Mouse (Mus musculus) liver, embryonic 14.5 days (tissue): ENCODE results near the gene Palld. TPM values are rescaled to one million over a fixed set of nuclear protein-coding genes. Genes with fewer than 3 reads are reported as not detected.

ENCODE experiments used
- ATAC-seq: fragments of 200-750 bp; cut with Nextera tagmentation; 2 replicates; pipeline ENCODE4 v1.8.0; 2017; ENCODE audit warnings: moderate number of reproducible peaks, mild to moderate bottlenecking, moderate library complexity; ENCODE audit not compliant: insufficient read depth
- DNase-seq, 3 experiments: peaks; one replicate each; pipeline ENCODE4 v3.0.0-alpha.2; 2012 to 2013; ENCODE audit warnings: low read depth in 3 of 3, low spot score in 3 of 3
- H3K27ac ChIP-seq: fragments of 300-500 bp; sonication (generic); 2 replicates; pipeline ENCODE4 v1.5.1; 2014; ENCODE audit warnings: moderate library complexity, mild to moderate bottlenecking, control low read depth, inconsistent platforms
- H3K27me3 ChIP-seq: fragments of 300-500 bp; sonication (generic); 2 replicates; pipeline ENCODE4 v1.6.1; 2014; ENCODE audit warnings: mild to moderate bottlenecking, low read length, moderate library complexity; ENCODE audit not compliant: control insufficient read depth, insufficient read depth
- H3K36me3 ChIP-seq: fragments of 300-500 bp; sonication (generic); replicated peaks from 2 replicates; pipeline ENCODE4 v1.6.1; 2014; ENCODE audit warnings: low read depth; ENCODE audit not compliant: control insufficient read depth, insufficient read depth
- H3K4me1 ChIP-seq, 2 experiments: fragments of 200-500 bp in 1 of 2; fragments of 300-500 bp in 1 of 2; sonication (generic) in 1 of 2; replicated peaks; 2 replicates each; pipeline ENCODE4 v1.6.1; 2012 to 2014; ENCODE audit warnings: antibody characterized with exemption in 1 of 2, inconsistent platforms in 1 of 2, low read length in 1 of 2; ENCODE audit not compliant: control insufficient read depth in 2 of 2, insufficient read depth in 2 of 2
- H3K4me2 ChIP-seq: fragments of 300-500 bp; sonication (generic); 2 replicates; pipeline ENCODE4 v1.6.1; 2014; ENCODE audit warnings: low read depth, mild to moderate bottlenecking, control low read depth, moderate library complexity
- H3K4me3 ChIP-seq, 2 experiments: fragments of 200-500 bp in 1 of 2; fragments of 300-500 bp in 1 of 2; sonication (generic) in 1 of 2; 2 replicates each; pipeline ENCODE4 v1.5.1; 2012 to 2014; ENCODE audit warnings: low read depth in 2 of 2, low read length in 2 of 2, mild to moderate bottlenecking in 2 of 2, control low read depth in 1 of 2, inconsistent platforms in 1 of 2, moderate library complexity in 1 of 2; ENCODE audit not compliant: insufficient read depth in 1 of 2
- H3K9ac ChIP-seq: fragments of 300-500 bp; sonication (generic); replicated peaks from 2 replicates; pipeline ENCODE4 v1.6.1; 2014; ENCODE audit warnings: mild to moderate bottlenecking, control low read depth, moderate library complexity
- H3K9me3 ChIP-seq: fragments of 300-500 bp; sonication (generic); 2 replicates; pipeline ENCODE4 v1.6.1; 2016; ENCODE audit warnings: low read length, mixed read lengths; ENCODE audit not compliant: control insufficient read depth
- CTCF ChIP-seq: IDR thresholded peaks from 2 replicates; pipeline ENCODE4 v1.5.1; 2016; ENCODE audit warnings: antibody characterized with exemption, low read depth, control low read depth
- EP300 ChIP-seq: IDR thresholded peaks from 2 replicates; pipeline ENCODE4 v1.6.1; 2016; ENCODE audit warnings: antibody characterized with exemption, low read depth
- WGBS: fragments of 180-500 bp; shearing (Covaris S2); extraction: QIAGEN DNeasy Blood & Tissue Kit; methylation state at CpG from one replicate; pipeline ENCODE4 v1.1.7; 2014; ENCODE audit not compliant: insufficient replicate concordance; 5-methylcytosine and 5-hydroxymethylcytosine counted together
- polyA plus RNA-seq, 2 experiments: library from polyadenylated mRNA; depleted of rRNA in 1 of 2; stranded (reverse) in 1 of 2; unstranded in 1 of 2; fragments of >200 nt; fragmentation: Nextera tagmentation in 1 of 2; extraction: Ambion mirVana in 1 of 2; gene quantifications; 2 replicates each; pipeline versions ENCODE4 v1.2.1 to v1.2.3; 2012 to 2014

Palld gene
- polyA plus RNA-seq, 2 experiments: 1.8 to 2.9 TPM

DNA sequence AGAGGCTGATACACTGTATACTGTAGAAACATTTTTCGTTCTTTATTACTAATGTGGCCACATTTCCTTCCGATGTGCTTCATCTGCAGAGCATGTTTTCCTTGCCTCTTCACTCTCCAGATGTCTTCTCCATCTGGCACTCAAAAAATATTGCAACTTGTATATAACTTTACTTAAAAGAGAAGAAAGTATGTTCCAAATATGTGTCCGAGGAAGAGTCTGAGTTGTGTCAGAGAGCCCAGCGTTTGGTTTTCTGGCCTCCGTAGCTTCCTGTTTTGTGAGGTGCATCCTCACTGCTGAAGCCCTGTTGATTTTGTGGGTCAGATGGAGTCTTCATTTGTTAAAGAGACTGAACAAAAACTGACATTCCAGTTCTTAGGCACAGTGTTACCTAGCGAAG is 238.3 kb downstream of the Palld start:
- no peak overlapping the region for H3K27ac ChIP-seq
- 48% methylated on average over 6 of the region's 6 CpGs for WGBS
- H3K36me3 ChIP-seq: no peaks in the 10 kb centered on the region
- TF ChIP-seq EP300 (no peak), CTCF (no peak)
- H3K9me3 ChIP-seq: no peaks in the 10 kb centered on the region
- H3K4me1 ChIP-seq: 0 out of 4 replicates have a peak, but pooled peaks cover 0 to 2% of the 10 kb centered on the region in 2 experiments
- H3K4me3 ChIP-seq: no peak overlapping the region
- no peaks in the 10 kb centered on the region for H3K27me3 ChIP-seq
- H3K4me2 ChIP-seq: no peak overlapping the region
- DNase-seq: no peak
- ATAC-seq: no peak
- no peak overlapping the region for H3K9ac ChIP-seq

DNA sequence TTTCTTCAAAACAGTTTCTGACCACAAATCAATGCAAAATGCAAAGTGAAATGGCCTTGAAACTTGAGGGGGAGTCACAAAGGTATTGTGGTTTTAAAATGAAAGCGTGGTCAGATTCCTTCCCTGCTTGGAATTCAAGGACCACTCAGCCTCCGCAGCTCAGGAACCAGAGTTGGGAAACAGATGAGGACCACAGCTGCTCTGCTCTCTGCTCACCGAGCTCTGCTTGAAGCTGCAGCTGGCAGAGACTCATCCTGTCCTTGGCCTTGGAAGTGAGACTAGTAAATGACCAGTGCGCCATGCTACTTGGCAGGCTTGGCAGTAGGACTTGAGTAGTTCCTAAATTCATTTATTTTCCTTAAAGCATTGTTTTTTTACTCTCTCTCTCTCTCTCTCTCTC is 239.7 kb downstream of the Palld start:
- DNase-seq: no peak
- no peak for ATAC-seq
- 46% methylated on average over 4 of the region's 4 CpGs for WGBS

DNA sequence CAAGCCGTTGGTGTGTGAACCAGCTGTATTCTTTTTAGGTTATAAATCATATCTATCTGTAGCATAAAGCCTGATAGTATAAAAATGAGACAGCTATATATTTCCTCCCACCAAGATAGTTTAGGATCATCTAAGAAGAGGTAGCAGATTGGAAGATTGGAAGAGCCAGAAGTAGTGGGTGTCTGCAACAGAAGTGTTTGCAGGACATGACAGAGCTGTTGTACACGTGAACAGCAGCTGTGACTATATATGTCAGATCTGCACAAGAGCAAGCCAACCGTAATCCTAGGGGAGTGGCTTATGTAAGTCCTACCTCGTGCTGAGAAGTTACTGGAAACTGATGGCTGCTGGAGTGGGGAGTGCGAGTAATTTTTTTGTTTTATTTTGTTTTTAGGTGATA is 240.9 kb downstream of the Palld start:
- 0 out of 4 replicates have a peak, but pooled peaks cover 0 to 2% of the 10 kb centered on the region in 2 experiments for H3K4me1 ChIP-seq
- H3K27ac ChIP-seq: no peak overlapping the region
- no peaks in the 10 kb centered on the region for H3K36me3 ChIP-seq
- no peaks in the 10 kb centered on the region for H3K27me3 ChIP-seq
- no peaks in the 10 kb centered on the region for H3K9me3 ChIP-seq
- TF ChIP-seq CTCF (no peak), EP300 (no peak)
- no peak overlapping the region for H3K4me3 ChIP-seq
- no peak overlapping the region for H3K9ac ChIP-seq
- 65% methylated on average over 5 of the region's 5 CpGs for WGBS
- ATAC-seq (no peak), DNase-seq (no peak)
- H3K4me2 ChIP-seq: no peak overlapping the region

More for the DNA sequence above, 239.7 kb downstream of the Palld start:
- Histone ChIP-seq H3K4me2 (no peak overlapping the region), H3K27ac (no peak overlapping the region), H3K36me3 (no peaks in the 10 kb centered on the region), H3K27me3 (no peaks in the 10 kb centered on the region), H3K9ac (no peak overlapping the region), H3K4me3 (no peak overlapping the region), H3K4me1 (0 out of 4 replicates have a peak, but pooled peaks cover 0 to 2% of the 10 kb centered on the region in 2 experiments), H3K9me3 (no peaks in the 10 kb centered on the region)
- no peak for TF ChIP-seq EP300
- TF ChIP-seq CTCF: no peak

DNA sequence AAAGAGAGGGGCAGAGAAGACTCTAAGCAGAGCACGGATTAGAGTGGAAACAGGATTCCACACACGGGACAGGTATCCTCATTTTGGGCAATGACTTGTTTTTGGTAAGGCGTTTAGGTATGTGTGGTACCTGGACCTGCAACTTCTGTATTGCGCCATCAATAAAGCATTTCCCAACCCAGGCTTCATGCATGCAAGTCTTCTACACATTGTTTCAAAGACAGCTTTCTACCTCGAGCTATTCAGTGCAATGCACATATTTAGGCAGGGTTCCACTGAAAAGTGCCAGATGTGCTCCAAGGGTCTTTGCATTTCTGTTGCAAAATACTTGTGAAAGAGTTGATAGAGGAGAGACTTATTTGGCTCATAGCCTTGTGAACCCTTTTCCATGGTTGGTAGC is 241.5 kb downstream of the Palld start:
- ATAC-seq: no peak
- no peaks in the 10 kb centered on the region for H3K36me3 ChIP-seq
- no peaks in the 10 kb centered on the region for H3K4me1 ChIP-seq
- no peak overlapping the region for H3K27ac ChIP-seq
- no peaks in the 10 kb centered on the region for H3K9me3 ChIP-seq
- no peaks in the 10 kb centered on the region for H3K27me3 ChIP-seq
- TF ChIP-seq EP300: no peak
- TF ChIP-seq CTCF: no peak
- H3K9ac ChIP-seq: no peak overlapping the region
- H3K4me3 ChIP-seq: no peak overlapping the region
- no peak overlapping the region for H3K4me2 ChIP-seq
- WGBS: 62% methylated on average over 5 of the region's 5 CpGs
- DNase-seq: no peak

DNA sequence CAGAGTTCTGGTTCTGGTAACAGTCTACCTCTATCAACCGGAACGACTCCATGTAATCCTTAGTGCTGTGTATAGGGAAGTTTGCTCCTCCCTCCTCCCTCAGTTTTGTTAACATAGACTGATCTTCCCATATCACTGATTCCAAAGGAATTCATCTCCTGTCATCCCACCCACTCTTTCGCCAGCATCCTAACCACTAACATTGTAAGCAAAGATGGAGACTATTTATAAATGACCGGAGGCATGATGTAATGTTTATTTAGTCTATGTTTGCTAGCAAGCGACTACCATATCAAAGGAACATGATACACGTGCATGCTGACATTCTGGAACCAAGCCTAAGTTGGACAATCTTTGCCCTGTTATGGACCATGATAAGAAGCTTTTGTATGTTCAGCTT is 250.5 kb downstream of the Palld start:
- Histone ChIP-seq H3K9ac (no peak overlapping the region), H3K4me3 (no peak overlapping the region), H3K4me1 (no peaks in the 10 kb centered on the region), H3K27me3 (no peaks in the 10 kb centered on the region), H3K4me2 (no peak overlapping the region), H3K27ac (no peak overlapping the region), H3K9me3 (no peaks in the 10 kb centered on the region), H3K36me3 (no peaks in the 10 kb centered on the region)
- no peak for ATAC-seq
- no peak for TF ChIP-seq EP300
- no peak for DNase-seq
- 65% methylated on average over 6 of the region's 6 CpGs for WGBS
